Mouse (Mus musculus) spleen, adult 2 months (tissue): ENCODE data around the gene Ak5.

ENCODE experiments used
- CTCF ChIP-seq: fragments of 200-500 bp; IDR thresholded peaks from 2 replicates; pipeline ENCODE4 v1.5.1; 2011; ENCODE audit warnings: mild to moderate bottlenecking, inconsistent platforms; ENCODE audit not compliant: insufficient read depth, insufficient read length, insufficient replicate concordance; ENCODE audit errors: extremely low read depth
- POLR2A ChIP-seq: fragments of 200-500 bp; IDR thresholded peaks from 2 replicates; pipeline ENCODE4 v1.6.1; 2011; ENCODE audit warnings: low read depth, low read length, inconsistent platforms

DNA sequence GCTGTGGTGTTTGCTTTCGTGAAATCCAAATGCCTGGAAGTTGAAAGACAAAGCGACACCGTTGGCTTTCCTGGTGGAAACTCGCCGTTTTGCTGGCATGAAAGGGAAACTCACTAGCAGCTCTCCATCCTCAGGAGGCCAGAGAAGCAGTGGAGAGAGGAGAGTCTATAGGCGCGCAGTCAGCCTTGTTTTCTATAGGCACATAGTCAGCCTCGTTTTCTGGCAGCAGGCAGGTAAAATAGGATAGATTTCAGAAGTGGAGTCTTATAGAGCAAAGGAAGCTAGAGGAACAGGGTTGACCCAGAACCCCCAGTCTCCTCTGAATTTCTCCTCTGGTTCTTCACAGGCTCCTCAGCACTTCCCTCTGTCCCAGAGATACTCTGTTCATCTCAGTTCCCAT is 200.1 kb downstream of the Ak5 start:
- TF ChIP-seq CTCF (no peak), POLR2A (no peak)
